14 mouse cellular contexts compared by ENCODE assay signal in the genomic region with DNA sequence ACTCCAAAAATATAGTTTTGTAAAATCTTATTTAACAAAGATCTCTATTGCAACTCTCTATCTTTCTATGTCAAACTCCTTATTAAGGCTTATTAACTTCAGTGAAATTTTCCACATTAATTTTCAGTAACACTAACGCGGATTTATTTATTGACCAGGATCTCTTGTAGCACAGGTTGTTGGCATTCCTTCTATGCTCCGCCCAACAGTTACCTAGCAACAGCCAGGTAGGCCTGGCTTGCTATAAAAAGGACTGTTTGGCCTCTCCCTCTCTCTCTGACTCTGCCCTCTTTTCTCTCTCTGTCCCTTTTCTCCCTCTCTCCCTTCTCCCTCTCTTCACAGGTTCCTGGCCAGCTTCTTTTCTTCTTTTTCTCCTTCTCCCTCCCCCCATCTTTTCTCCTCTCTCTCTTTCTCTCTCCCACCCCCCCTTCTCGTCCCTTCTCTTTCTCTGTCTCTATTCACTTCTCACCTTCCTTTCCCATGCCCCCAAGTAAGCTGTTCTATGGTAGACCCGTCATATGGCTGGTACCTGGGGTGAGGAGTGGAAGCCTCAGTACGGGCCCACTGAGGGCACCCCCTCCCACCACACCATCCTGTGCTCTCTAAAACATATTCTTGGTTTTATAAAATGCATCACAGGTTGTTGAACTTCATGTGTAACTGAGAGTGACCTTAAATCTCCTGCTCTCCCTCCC. TPM values are rescaled to one million over a fixed set of nuclear protein-coding genes. Genes with fewer than 3 reads are reported as not detected.
DNase-seq lines count a peak whose midpoint lies in the region; ATAC-seq and TF ChIP-seq lines count a peak whose summit lies in the region.
"Had no signal": no experiment of that assay in that cellular context is flagged by ENCODE, and none has a peak within 500 bp of the region (broad histone marks: within the 10 kb centered on the region; RNA-seq: fewer than 3 reads in every experiment).

No protein-coding gene starts in this region.

- H3K27ac ChIP-seq in liver, adult 2 months (replicated peaks; ENCODE audit: insufficient read depth, low read depth, low read length), result no peak overlapping the region
- H3K27ac ChIP-seq in liver, embryonic 11.5 days (ENCODE audit: low read depth, low read length), result no peak overlapping the region
- H3K27ac ChIP-seq in embryonic facial prominence, embryonic 10.5 days (replicated peaks), result no peak overlapping the region
- H3K27ac ChIP-seq: hindbrain, embryonic 12.5 days; neural tube, embryonic 13.5 days had no signal

- ATAC-seq in liver, embryonic 11.5 days (replicated peaks; ENCODE audit: low FRiP score), result no peak

- H3K9me3 ChIP-seq in liver, embryonic 11.5 days (ENCODE audit: control insufficient read depth, low read length), result no peaks in the 10 kb centered on the region
- H3K9me3 ChIP-seq in embryonic facial prominence, embryonic 10.5 days, result no peaks in the 10 kb centered on the region
- H3K9me3 ChIP-seq: hindbrain, embryonic 12.5 days; liver, embryonic 12.5 days; neural tube, embryonic 13.5 days had no signal

- no peak overlapping the region for H3K4me3 ChIP-seq in liver, adult 2 months (ENCODE audit: insufficient read depth, low read depth, low read length)
- H3K4me3 ChIP-seq in liver, embryonic 11.5 days (ENCODE audit: low read depth, low read length), result no peak overlapping the region
- H3K4me3 ChIP-seq in embryonic facial prominence, embryonic 10.5 days, result 0 out of 2 replicates have a peak overlapping the region, but pooled peaks have one; percentile 6

- no peak overlapping the region for H3K9ac ChIP-seq in liver, adult 2 months (ENCODE audit: low read depth, low read length)
- H3K9ac ChIP-seq in liver, embryonic 11.5 days (ENCODE audit: low read depth, low read length), result no peak overlapping the region

- peak; percentile 28 for DNase-seq in liver, adult 2 months (ENCODE audit: extremely low read depth, low read depth, low spot score)
- DNase-seq in liver, embryonic 11.5 days (ENCODE audit: low spot score), result no peak
- no peak for DNase-seq in embryonic facial prominence, embryonic 10.5 days (ENCODE audit: low spot score)
- peak; percentile 57 to 74 for DNase-seq in kidney, postnatal 25 days
- peak; percentile 45 for DNase-seq in lung, postnatal 25 days (ENCODE audit: low spot score)
- no peak for DNase-seq in layer of hippocampus, adult 11-12 months (ENCODE audit: low spot score)
- no peak for DNase-seq in frontal cortex, postnatal 10 days (ENCODE audit: low spot score in 2 of 2)
- DNase-seq in heart, postnatal 4 days, result no peak
- DNase-seq: cerebellum, adult 18-20 months; forebrain, postnatal 0 days; gastrocnemius, postnatal 14 days had no signal

- H3K36me3 ChIP-seq in liver, adult 2 months (ENCODE audit: control insufficient read depth, insufficient read depth, low read length), result no peaks in the 10 kb centered on the region
- H3K36me3 ChIP-seq in liver, embryonic 11.5 days (ENCODE audit: control insufficient read depth, insufficient read depth, low read length), result peaks cover 15% of the 10 kb centered on the region; the same call in 1 of the 2 replicates
- H3K36me3 ChIP-seq in embryonic facial prominence, embryonic 10.5 days (replicated peaks), result peaks cover 28% of the 10 kb centered on the region
- H3K36me3 ChIP-seq: neural tube, embryonic 13.5 days had no signal

- no peak for TF ChIP-seq CTCF in liver, adult 2 months (IDR thresholded peaks at IDR 0.05; ENCODE audit: low read depth, low read length)

- no peaks in the 10 kb centered on the region; the same call in 1 of the 2 replicates for H3K4me1 ChIP-seq in liver, adult 2 months (ENCODE audit: control insufficient read depth, insufficient read depth, low read length)
- peaks cover 18% of the 10 kb centered on the region for H3K4me1 ChIP-seq in liver, embryonic 11.5 days (replicated peaks; ENCODE audit: control insufficient read depth, insufficient read depth, low read length)
- H3K4me1 ChIP-seq in embryonic facial prominence, embryonic 10.5 days, result peaks cover 22% of the 10 kb centered on the region

- TF ChIP-seq POLR2A in liver, adult 2 months (IDR thresholded peaks at IDR 0.05; ENCODE audit: extremely low read depth, insufficient read depth, low read length), result no peak

- H3K27me3 ChIP-seq in liver, adult 2 months (ENCODE audit: control insufficient read depth, insufficient read depth, low read length), result no peaks in the 10 kb centered on the region
- H3K27me3 ChIP-seq in liver, embryonic 11.5 days (replicated peaks; ENCODE audit: control insufficient read depth, insufficient read depth, low read length), result no peaks in the 10 kb centered on the region
- no peaks in the 10 kb centered on the region for H3K27me3 ChIP-seq in embryonic facial prominence, embryonic 10.5 days (replicated peaks; ENCODE audit: low read depth, poor library complexity, severe bottlenecking)
- H3K27me3 ChIP-seq: hindbrain, embryonic 12.5 days; liver, embryonic 12.5 days; neural tube, embryonic 13.5 days had no signal

- no peak overlapping the region for H3K4me2 ChIP-seq in liver, embryonic 11.5 days

- 65% methylated on average over 6 of the region's 6 CpGs for WGBS in liver, adult 2 months
- WGBS in liver, embryonic 11.5 days, result 78% methylated on average over 6 of the region's 6 CpGs
- 68% methylated on average over 6 of the region's 6 CpGs for WGBS in embryonic facial prominence, embryonic 10.5 days

- H3K79me2 ChIP-seq in liver, adult 2 months (ENCODE audit: control insufficient read depth, insufficient read depth, low read length), result no peaks in the 10 kb centered on the region

RNA-seq across cellular contexts. Expression of a gene that starts 1.1 kb away (rescaled TPM):
- 0.37 and 2.2 TPM in 2 replicates for total RNA-seq in liver, adult 2 months (2014; rRNA removed)
- polyA plus RNA-seq in liver, adult 2 months (2012; rRNA removed), result 0.16 and 0.26 TPM in 2 replicates
- polyA plus RNA-seq in liver, embryonic 11.5 days (2014; fragmentation: Nextera tagmentation; extraction: Ambion mirVana), result 343 and 384 TPM in 2 replicates
- 411 and 420 TPM in 2 replicates for polyA plus RNA-seq in embryonic facial prominence, embryonic 10.5 days (2016; fragmentation: Nextera tagmentation; extraction: Ambion mirVana)
- 10 to 100 TPM; 77.4 to 91.6 TPM for total RNA-seq in heart, postnatal 4 days (2021)

RNA-seq across cellular contexts. Expression of a gene that starts 11.8 kb away (rescaled TPM):
- 0.34 TPM in 1 of 2 replicates, not detected in the other for total RNA-seq in liver, adult 2 months (2014; rRNA removed)
- 0.17 TPM in 1 of 2 replicates, not detected in the other for polyA plus RNA-seq in liver, adult 2 months (2012; rRNA removed)
- 73.0 and 77.5 TPM in 2 replicates for polyA plus RNA-seq in liver, embryonic 11.5 days (2014; fragmentation: Nextera tagmentation; extraction: Ambion mirVana)
- polyA plus RNA-seq in embryonic facial prominence, embryonic 10.5 days (2016; fragmentation: Nextera tagmentation; extraction: Ambion mirVana), result 65.7 and 68.2 TPM in 2 replicates
- 1 to 10 TPM; 8.7 to 9.3 TPM for total RNA-seq in heart, postnatal 4 days (2021)

RNA-seq across cellular contexts. Expression of a gene that starts 43.0 kb away (rescaled TPM):
- 30.4 and 30.7 TPM in 2 replicates for total RNA-seq in liver, adult 2 months (2014; rRNA removed)
- polyA plus RNA-seq in liver, adult 2 months (2012; rRNA removed), result 14.7 and 27.1 TPM in 2 replicates
- polyA plus RNA-seq in liver, embryonic 11.5 days (2014; fragmentation: Nextera tagmentation; extraction: Ambion mirVana), result 238 and 241 TPM in 2 replicates
- polyA plus RNA-seq in embryonic facial prominence, embryonic 10.5 days (2016; fragmentation: Nextera tagmentation; extraction: Ambion mirVana), result 124 and 129 TPM in 2 replicates
- 100 to 1,000 TPM; 140 to 151 TPM for total RNA-seq in heart, postnatal 4 days (2021)

RNA-seq across cellular contexts. Expression of a gene that starts 45.8 kb away (rescaled TPM):
- 36.0 and 38.1 TPM in 2 replicates for total RNA-seq in liver, adult 2 months (2014; rRNA removed)
- 14.5 and 15.6 TPM in 2 replicates for polyA plus RNA-seq in liver, adult 2 months (2012; rRNA removed)
- 56.2 and 61.6 TPM in 2 replicates for polyA plus RNA-seq in liver, embryonic 11.5 days (2014; fragmentation: Nextera tagmentation; extraction: Ambion mirVana)
- polyA plus RNA-seq in embryonic facial prominence, embryonic 10.5 days (2016; fragmentation: Nextera tagmentation; extraction: Ambion mirVana), result 36.4 and 37.7 TPM in 2 replicates
- total RNA-seq in heart, postnatal 4 days (2021), result 10 to 100 TPM; 32.6 to 33.5 TPM

RNA-seq across cellular contexts. Expression of a gene that starts 56.7 kb away (rescaled TPM):
- total RNA-seq in liver, adult 2 months (2014; rRNA removed), result 13.1 and 15.1 TPM in 2 replicates
- polyA plus RNA-seq in liver, adult 2 months (2012; rRNA removed), result 7.0 and 8.5 TPM in 2 replicates
- polyA plus RNA-seq in liver, embryonic 11.5 days (2014; fragmentation: Nextera tagmentation; extraction: Ambion mirVana), result 92.0 and 97.2 TPM in 2 replicates
- 114 and 119 TPM in 2 replicates for polyA plus RNA-seq in embryonic facial prominence, embryonic 10.5 days (2016; fragmentation: Nextera tagmentation; extraction: Ambion mirVana)
- total RNA-seq in heart, postnatal 4 days (2021), result 10 to 100 TPM; 38.0 to 39.1 TPM

Comparison
In these comparisons a context has a peak if more than half of its experiments do, and no peak if none do; other contexts are left out.
1. DNase-seq: peak in liver, adult 2 months (single experiment), kidney, postnatal 25 days (2 of 2) and lung, postnatal 25 days (single experiment); none in liver, embryonic 11.5 days (single experiment), embryonic facial prominence, embryonic 10.5 days (single experiment), layer of hippocampus, adult 11-12 months (single experiment), frontal cortex, postnatal 10 days (0 of 2) and heart, postnatal 4 days (single experiment).
2. RNA of a gene that starts 1.1 kb away (polyA plus RNA-seq): 411 to 420 TPM in embryonic facial prominence, embryonic 10.5 days and 343 to 384 TPM in liver, embryonic 11.5 days; 0.16 to 0.26 TPM in liver, adult 2 months; every median in the first group is over 100 times any median in the second.
3. RNA of a gene that starts 11.8 kb away (polyA plus RNA-seq): 73.0 to 77.5 TPM in liver, embryonic 11.5 days and 65.7 to 68.2 TPM in embryonic facial prominence, embryonic 10.5 days; 0.17 TPM in liver, adult 2 months; every median in the first group is over 10 times any median in the second.